Mouse (Mus musculus) cortical plate, adult 2 months (tissue): ENCODE results near the gene Ptpn14. TPM values are rescaled to one million over a fixed set of nuclear protein-coding genes. Genes with fewer than 3 reads are reported as not detected.

ENCODE experiments used
- H3K27ac ChIP-seq: fragments of 200-500 bp; 2 replicates; pipeline ENCODE4 v1.5.1; 2012; ENCODE audit warnings: low read length, control low read depth, inconsistent platforms; ENCODE audit not compliant: insufficient read depth
- H3K4me1 ChIP-seq: fragments of 200-500 bp; 2 replicates; pipeline ENCODE4 v1.6.1; 2011; ENCODE audit warnings: low read length; ENCODE audit not compliant: control insufficient read depth, insufficient read depth
- H3K4me3 ChIP-seq: fragments of 200-500 bp; 2 replicates; pipeline ENCODE4 v1.5.1; 2011; ENCODE audit warnings: mild to moderate bottlenecking, low read length, control low read depth; ENCODE audit not compliant: insufficient read depth
- CTCF ChIP-seq: fragments of 200-500 bp; IDR thresholded peaks from 2 replicates; pipeline ENCODE4 v1.5.1; 2011; ENCODE audit warnings: mild to moderate bottlenecking, control low read depth, low read length; ENCODE audit not compliant: insufficient read depth; ENCODE audit errors: extremely low read depth
- POLR2A ChIP-seq: fragments of 200-500 bp; IDR thresholded peaks from 2 replicates; pipeline ENCODE4 v1.6.1; 2011; ENCODE audit warnings: mild to moderate bottlenecking, low read length, control low read depth; ENCODE audit not compliant: insufficient read depth; ENCODE audit errors: extremely low read depth
- polyA plus RNA-seq: library from polyadenylated mRNA; depleted of rRNA; stranded (reverse); fragments of >200 nt; gene quantifications from 2 replicates; pipeline ENCODE4 v1.2.3, GENCODE M21; 2012

Ptpn14 gene
- polyA plus RNA-seq, 1 experiment = 2.5 TPM

DNA sequence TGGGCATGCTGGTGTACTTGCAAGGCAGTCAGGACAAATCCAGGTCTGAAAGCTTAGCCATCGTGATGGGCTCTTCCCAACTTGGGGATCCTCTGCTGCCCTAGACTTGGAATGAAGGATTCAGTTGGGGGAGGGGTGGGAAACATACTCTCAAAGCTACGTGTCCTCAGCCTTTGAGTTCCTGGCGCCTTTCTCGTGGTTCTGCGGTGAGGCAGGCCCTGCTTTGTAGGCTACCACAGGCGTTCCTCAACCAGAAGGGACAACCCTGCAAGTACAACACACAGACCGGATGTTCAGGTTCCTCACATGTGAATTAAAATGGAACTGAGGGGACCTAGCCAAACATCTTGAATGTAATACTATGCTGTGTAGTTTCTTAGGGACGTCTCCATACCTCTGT, 89.0 kb downstream of the Ptpn14 start:
- Histone ChIP-seq H3K4me3 (no peak overlapping the region), H3K27ac (no peak overlapping the region), H3K4me1 (peaks cover 5% of the 10 kb centered on the region)
- TF ChIP-seq POLR2A (no peak), CTCF (no peak)

DNA sequence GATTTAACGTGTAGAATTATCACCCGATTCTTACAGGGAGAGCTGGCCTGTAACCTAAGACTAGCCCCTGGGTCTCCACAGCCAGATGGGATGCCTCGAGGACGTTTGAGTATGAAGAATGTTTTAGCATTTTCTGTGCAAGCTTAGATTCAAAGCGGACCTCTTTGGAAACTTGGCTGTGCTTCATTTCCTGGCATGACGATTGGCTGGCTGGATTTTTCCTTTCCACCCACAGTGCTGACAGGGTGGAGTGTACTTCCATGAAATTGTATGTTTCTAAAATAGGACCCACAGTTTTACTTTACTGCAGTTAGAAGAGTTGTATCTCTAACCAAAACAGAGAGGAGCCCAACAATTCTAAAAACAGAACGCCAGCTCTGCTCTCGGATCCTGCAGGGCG, 89.7 kb downstream of the Ptpn14 start:
- H3K4me1 ChIP-seq = peaks cover 5% of the 10 kb centered on the region
- no peak overlapping the region for H3K27ac ChIP-seq
- TF ChIP-seq POLR2A (no peak), CTCF (no peak)
- no peak overlapping the region for H3K4me3 ChIP-seq

DNA sequence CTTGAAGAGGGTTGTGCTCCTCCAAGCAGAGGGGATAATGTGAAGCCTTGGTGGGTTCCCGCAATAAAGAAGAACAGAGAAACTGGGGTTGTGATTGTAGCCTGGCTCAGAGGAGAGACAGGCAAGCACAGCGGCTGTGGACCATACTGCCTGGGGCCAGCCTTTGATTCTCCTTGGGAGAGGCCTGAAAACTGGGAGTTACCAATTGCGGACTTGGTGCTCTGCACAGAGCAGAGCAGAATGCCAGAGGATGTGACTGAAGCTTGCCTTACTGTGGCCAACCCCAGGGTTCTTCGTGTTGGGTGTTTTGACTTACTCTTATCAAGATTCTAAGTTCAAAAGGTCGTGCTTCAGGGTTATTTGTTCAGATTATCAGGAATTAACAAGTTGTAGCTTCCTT, 92.0 kb downstream of the Ptpn14 start:
- H3K4me1 ChIP-seq = peaks cover 5% of the 10 kb centered on the region
- H3K4me3 ChIP-seq = no peak overlapping the region
- no peak overlapping the region for H3K27ac ChIP-seq
- no peak for TF ChIP-seq CTCF
- no peak for TF ChIP-seq POLR2A

DNA sequence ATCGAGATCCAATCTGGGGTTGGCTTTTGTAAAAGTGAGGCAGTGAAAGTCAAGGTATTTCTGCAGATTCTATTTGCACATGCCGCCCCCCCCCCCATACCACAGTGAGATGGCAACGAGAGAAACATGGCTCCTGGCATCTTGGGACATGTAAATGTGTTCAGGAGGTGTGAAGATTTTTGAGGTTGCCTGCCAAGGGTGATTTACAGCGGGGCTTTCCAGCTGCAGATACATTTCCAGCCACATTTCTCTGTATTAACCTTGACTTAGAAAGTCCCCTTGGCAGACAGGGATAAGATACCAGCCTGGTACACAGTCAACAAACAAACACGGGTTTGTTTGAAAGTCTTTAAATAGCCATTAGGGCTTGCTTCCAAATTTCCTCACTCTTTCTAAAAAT, 96.4 kb downstream of the Ptpn14 start:
- Histone ChIP-seq H3K27ac (no peak overlapping the region), H3K4me1 (no peaks in the 10 kb centered on the region), H3K4me3 (no peak overlapping the region)
- TF ChIP-seq POLR2A (no peak), CTCF (no peak)

DNA sequence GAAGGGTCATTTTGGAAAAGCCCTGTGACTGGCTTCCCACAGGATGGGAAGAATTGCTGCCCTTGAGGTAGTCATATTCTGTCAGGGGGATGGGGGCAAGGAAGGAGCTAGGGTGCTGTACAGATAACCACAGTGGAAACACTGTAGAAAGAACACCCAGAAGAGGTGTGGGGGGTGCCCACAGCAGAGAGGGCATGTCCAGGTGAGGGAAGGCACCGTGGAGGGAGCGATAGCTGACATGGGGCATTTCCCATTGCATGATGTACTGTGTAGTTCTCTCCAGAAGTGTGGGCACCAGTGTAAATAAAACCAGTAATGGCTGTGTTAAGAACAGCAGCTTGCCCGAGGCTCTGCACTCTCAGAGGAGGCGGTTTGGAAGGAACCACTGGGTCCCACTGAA, 102.3 kb downstream of the Ptpn14 start:
- no peak for TF ChIP-seq CTCF
- TF ChIP-seq POLR2A = no peak
- no peak overlapping the region for H3K27ac ChIP-seq
- no peaks in the 10 kb centered on the region; the same call in 1 of the 2 replicates for H3K4me1 ChIP-seq
- no peak overlapping the region for H3K4me3 ChIP-seq

DNA sequence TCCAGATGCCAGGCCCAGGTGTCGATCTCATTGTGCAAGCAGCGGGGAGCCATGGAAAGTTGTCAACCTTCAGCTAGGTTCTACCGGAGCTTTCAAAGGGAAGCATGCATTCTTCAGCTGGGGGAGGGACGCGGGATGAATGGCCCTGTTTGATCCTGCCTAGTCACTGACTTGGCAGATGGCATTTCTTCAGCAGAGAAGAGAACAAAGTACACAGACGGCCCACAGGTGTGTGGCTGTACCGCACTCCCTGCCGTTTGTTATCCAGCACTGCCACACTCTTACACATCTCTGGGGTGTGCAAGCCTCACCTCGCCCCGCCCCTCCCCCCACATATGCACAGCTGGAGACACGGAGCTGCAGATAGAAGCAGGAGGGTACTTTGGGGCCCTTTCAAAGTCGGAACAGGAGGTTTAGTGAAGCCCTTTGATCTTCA, 102.7 kb downstream of the Ptpn14 start:
- H3K4me3 ChIP-seq = no peak overlapping the region
- TF ChIP-seq POLR2A (no peak), CTCF (no peak)
- no peaks in the 10 kb centered on the region; the same call in 1 of the 2 replicates for H3K4me1 ChIP-seq
- no peak overlapping the region for H3K27ac ChIP-seq

DNA sequence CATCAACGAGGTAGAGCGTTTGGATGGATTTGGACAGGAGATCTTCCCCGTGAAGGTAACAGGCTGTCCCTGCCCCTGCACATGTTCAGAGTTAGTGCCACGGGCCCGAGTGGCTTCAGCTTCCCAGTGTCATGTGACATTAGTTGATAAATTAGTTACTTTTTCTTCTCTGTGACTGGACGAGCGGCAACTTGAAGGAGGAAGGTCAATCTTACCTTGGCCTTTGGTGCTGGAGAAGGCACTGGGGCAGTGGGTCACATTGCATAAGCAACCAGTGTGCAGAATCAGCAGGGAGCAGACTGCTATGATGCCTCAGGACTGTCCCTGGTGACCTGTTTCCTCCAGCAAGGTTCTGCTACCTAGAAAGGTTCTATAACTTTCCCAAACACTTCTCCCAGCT, 105.3 kb downstream of the Ptpn14 start:
- no peak for TF ChIP-seq CTCF
- TF ChIP-seq POLR2A = no peak
- no peak overlapping the region for H3K4me3 ChIP-seq
- H3K27ac ChIP-seq = no peak overlapping the region
- no peaks in the 10 kb centered on the region; the same call in 1 of the 2 replicates for H3K4me1 ChIP-seq

DNA sequence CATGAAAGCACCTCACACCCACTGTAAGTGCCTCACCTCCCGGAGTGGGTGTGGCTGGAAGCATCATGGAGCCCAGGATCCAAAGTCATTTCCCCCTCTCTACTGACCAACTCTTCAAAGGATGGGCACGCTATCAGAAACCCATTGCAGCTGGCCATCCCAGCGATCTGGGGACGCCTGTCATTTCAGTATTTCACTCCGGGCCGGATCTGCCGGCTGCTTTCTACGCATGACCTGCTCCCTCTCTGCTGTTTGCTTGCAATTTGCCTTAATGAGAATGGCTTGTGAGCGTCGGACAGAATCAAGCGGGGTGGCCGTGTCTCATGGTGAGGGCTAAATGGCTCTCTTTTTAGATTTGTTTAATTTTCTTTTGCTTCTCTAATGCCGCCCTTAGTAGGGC, 106.1 kb downstream of the Ptpn14 start:
- no peak overlapping the region for H3K4me3 ChIP-seq
- TF ChIP-seq CTCF (no peak), POLR2A (no peak)
- H3K4me1 ChIP-seq = no peaks in the 10 kb centered on the region; the same call in 1 of the 2 replicates
- no peak overlapping the region for H3K27ac ChIP-seq

DNA sequence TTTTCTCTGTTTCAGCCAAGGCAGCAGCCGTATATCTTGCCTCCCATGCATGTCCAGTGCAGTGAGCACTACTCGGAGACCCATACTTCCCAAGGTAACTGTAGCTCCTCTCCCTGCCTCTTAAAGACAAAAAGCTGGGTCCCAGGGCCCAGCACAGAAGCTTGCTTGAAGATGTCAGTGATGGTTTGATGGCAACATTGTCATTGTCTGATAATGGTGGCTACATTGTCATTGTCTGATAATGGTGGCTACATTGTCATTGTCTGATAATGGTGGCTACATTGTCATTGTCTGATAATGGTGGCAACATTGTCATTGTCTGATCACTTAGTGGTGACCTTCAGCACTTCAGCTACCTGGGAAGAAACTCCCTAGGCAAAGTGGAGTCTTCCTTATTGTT, 118.3 kb downstream of the Ptpn14 start:
- no peak overlapping the region for H3K4me3 ChIP-seq
- TF ChIP-seq POLR2A (no peak), CTCF (no peak)
- no peaks in the 10 kb centered on the region for H3K4me1 ChIP-seq
- H3K27ac ChIP-seq = no peak overlapping the region

DNA sequence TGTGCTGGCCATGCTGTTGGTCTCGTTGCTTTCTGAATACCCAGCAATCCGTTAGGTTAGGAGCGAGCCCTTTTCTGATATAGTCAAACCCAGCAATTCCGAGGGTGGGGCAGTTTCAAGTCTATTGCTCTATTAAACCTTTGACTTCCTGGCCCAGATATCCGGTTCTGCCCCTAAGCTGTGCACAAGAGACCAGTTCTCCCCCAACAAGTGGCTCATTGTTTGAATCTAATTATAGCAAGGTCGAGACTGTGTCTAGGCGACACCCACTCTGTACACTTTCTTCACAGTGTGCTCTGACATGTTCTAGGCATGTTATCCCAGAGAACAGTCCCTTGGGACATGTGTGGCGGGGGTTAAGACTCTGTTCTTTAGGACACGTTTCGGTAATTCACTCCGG, 121.5 kb downstream of the Ptpn14 start:
- no peak overlapping the region for H3K4me3 ChIP-seq
- no peaks in the 10 kb centered on the region for H3K4me1 ChIP-seq
- H3K27ac ChIP-seq = no peak overlapping the region
- no peak for TF ChIP-seq POLR2A
- no peak for TF ChIP-seq CTCF
